Mouse (Mus musculus): ENCODE measurements at regions not wholly inside any gene's neighbourhood (a gene's known extent, or its start where the extent isn't known, plus 50 kb on each side); places are given as distances from the start of the nearest gene placed in this dataset.

GRCm38 (mm10) chr14:54185265-54185830 is 68.6 kb downstream of the Dad1 start:
- no peak for DNase-seq

- DNase-seq: no peak
Observed at GRCm38 (mm10) chr14:54183873-54184272, 70.0 kb downstream of the Dad1 start.

- no peak for DNase-seq
Observed at GRCm38 (mm10) chr14:54182838-54183237, 71.1 kb downstream of the Dad1 start.

- DNase-seq: no peak
Observed at GRCm38 (mm10) chr14:54181306-54181705, 72.6 kb downstream of the Dad1 start.

- DNase-seq: no peak
Observed at GRCm38 (mm10) chr14:54180754-54181153, 73.2 kb downstream of the Dad1 start.

GRCm38 (mm10) chr14:54180271-54180670 is 73.6 kb downstream of the Dad1 start:
- DNase-seq: no peak

- DNase-seq: no peak
Observed at GRCm38 (mm10) chr14:54178856-54179255, 75.0 kb downstream of the Dad1 start.

- DNase-seq: no peak
Observed at GRCm38 (mm10) chr14:54176469-54176868, 77.4 kb downstream of the Dad1 start.

- no peak for DNase-seq
Observed at GRCm38 (mm10) chr14:54175476-54175875, 78.4 kb downstream of the Dad1 start.

- DNase-seq: peak; percentile 75
Observed at GRCm38 (mm10) chr14:54173316-54173715, 80.6 kb downstream of the Dad1 start.

GRCm38 (mm10) chr14:54169254-54169653 is 84.7 kb downstream of the Dad1 start:
- DNase-seq: no peak

GRCm38 (mm10) chr14:54168414-54168931 is 85.4 kb downstream of the Dad1 start:
- no peak for DNase-seq

- no peak for DNase-seq
Observed at GRCm38 (mm10) chr14:54166057-54166456, 87.8 kb downstream of the Dad1 start.

GRCm38 (mm10) chr14:54164874-54165273 is 89.0 kb downstream of the Dad1 start:
- no peak for DNase-seq

GRCm38 (mm10) chr14:54161916-54162315 is 92.0 kb downstream of the Dad1 start:
- DNase-seq: no peak

- no peak for DNase-seq
Observed at GRCm38 (mm10) chr14:54161206-54161605, 92.7 kb downstream of the Dad1 start.

- no peak for DNase-seq
Observed at GRCm38 (mm10) chr14:54159816-54160215, 94.1 kb downstream of the Dad1 start.

- DNase-seq: no peak
Observed at GRCm38 (mm10) chr14:54158214-54158965, 95.5 kb downstream of the Dad1 start.

GRCm38 (mm10) chr14:54156536-54156935 is 97.4 kb downstream of the Dad1 start:
- DNase-seq: no peak

GRCm38 (mm10) chr14:54152485-54153235 is 101.2 kb downstream of the Dad1 start:
- DNase-seq: peak; percentile 50

GRCm38 (mm10) chr14:54151921-54152320 is 102.0 kb downstream of the Dad1 start:
- DNase-seq: no peak

- DNase-seq: no peak
Observed at GRCm38 (mm10) chr14:54151272-54151671, 102.6 kb downstream of the Dad1 start.

- no peak for DNase-seq
Observed at GRCm38 (mm10) chr14:54150221-54150620, 103.7 kb downstream of the Dad1 start.

GRCm38 (mm10) chr14:54148626-54149025 is 105.3 kb downstream of the Dad1 start:
- no peak for DNase-seq
